Mouse (Mus musculus) forebrain, embryonic 16.5 days (tissue): Measurements from ENCODE around the gene Cpsf4. TPM values are rescaled to one million over a fixed set of nuclear protein-coding genes. Genes with fewer than 3 reads are reported as not detected.
"Not testable (repeated sequence)": the region's sequence is repeated elsewhere in the genome, so short reads cannot be mapped to it uniquely, and the experiment has no call there.

ENCODE experiments used
- ATAC-seq: fragments of 200-750 bp; cut with Nextera tagmentation; 2 replicates; pipeline ENCODE4 v1.8.0; 2017; ENCODE audit warnings: mild to moderate bottlenecking, moderate library complexity
- H3K27ac ChIP-seq: fragments of 300-500 bp; sonication (generic); 2 replicates; pipeline ENCODE4 v1.5.1; 2014; ENCODE audit warnings: low read length, control low read depth
- H3K27me3 ChIP-seq: fragments of 300-500 bp; sonication (generic); replicated peaks from 2 replicates; pipeline ENCODE4 v1.6.1; 2014; ENCODE audit warnings: low read length; ENCODE audit not compliant: control insufficient read depth, insufficient read depth
- H3K36me3 ChIP-seq: fragments of 300-500 bp; sonication (generic); 2 replicates; pipeline ENCODE4 v1.6.1; 2014; ENCODE audit not compliant: control insufficient read depth, insufficient read depth
- H3K4me1 ChIP-seq: fragments of 300-500 bp; sonication (generic); replicated peaks from 2 replicates; pipeline ENCODE4 v1.6.1; 2014; ENCODE audit warnings: low read length; ENCODE audit not compliant: control insufficient read depth, insufficient read depth
- H3K4me2 ChIP-seq: fragments of 300-500 bp; sonication (generic); 2 replicates; pipeline ENCODE4 v1.6.1; 2014; ENCODE audit warnings: mild to moderate bottlenecking, low read length, control low read depth
- H3K4me3 ChIP-seq: fragments of 300-500 bp; sonication (generic); replicated peaks from 2 replicates; pipeline ENCODE4 v1.5.1; 2014; ENCODE audit warnings: mild to moderate bottlenecking, low read length, control low read depth
- H3K9ac ChIP-seq: fragments of 300-500 bp; sonication (generic); replicated peaks from 2 replicates; pipeline ENCODE4 v1.6.1; 2014; ENCODE audit warnings: low read depth, low read length, control low read depth
- H3K9me3 ChIP-seq: fragments of 300-500 bp; sonication (generic); 2 replicates; pipeline ENCODE4 v1.6.1; 2016; ENCODE audit warnings: low read length; ENCODE audit not compliant: control insufficient read depth
- WGBS: fragments of 180-500 bp; shearing (Covaris S2); extraction: QIAGEN DNeasy Blood & Tissue Kit; methylation state at CpG from one replicate; pipeline ENCODE4 v1.1.7; 2014; 5-methylcytosine and 5-hydroxymethylcytosine counted together
- polyA plus RNA-seq: library from polyadenylated mRNA; unstranded; fragments of >200 nt; fragmentation: Nextera tagmentation; extraction: Ambion mirVana; gene quantifications from 2 replicates; pipeline ENCODE4 v1.2.1, GENCODE M21; 2015

Gene Cpsf4
- 59.0 TPM in 2 replicates for polyA plus RNA-seq

DNA sequence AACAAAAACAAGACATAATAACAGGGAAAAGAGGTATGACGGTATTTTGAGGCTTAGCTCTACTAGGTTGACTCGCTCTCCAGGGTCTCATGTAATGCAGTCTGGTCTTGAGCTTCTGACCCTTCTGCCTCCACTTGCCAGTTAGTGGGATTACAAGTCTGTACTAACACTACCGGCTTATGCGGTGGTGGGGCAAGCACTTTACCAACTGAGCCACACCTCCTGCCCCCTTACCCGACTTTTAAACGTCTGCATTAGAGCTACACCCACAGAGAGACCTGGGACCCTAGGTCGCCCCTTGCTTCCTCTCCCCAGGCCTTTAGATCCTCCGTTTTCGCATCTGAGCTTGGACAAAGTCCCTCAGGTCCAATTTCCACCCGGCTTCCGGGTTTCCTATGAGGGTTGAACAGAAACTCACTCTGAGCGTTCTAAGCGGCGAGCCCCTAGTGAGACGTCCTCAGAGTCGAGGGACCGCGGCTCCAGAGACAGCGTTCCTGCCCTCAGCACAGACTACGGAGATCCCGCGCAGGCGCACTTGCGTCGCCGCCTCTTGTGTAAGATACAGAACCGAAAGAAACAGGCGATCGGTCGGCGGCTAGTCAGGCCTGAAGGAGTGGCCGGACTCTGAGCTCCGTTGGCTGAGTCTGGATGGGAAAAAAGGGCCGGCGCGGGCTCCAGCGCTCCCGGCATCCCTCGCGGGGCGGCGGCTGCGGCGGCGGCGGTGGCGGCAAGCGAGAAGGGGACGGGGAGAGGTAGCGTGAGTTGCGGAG, at the start of gene Cpsf4, which contains the start of gene Ptcd1:
Cpsf4 (plus strand) TSS at position 678 of the 770 bp plus-strand sequence.
Ptcd1 (minus strand) TSS at position 573 of the 770 bp plus-strand sequence.
- Histone ChIP-seq H3K4me1 (peaks cover 22% of the 10 kb centered on the region), H3K9me3 (no peaks in the 10 kb centered on the region), H3K36me3 (peaks cover 6% of the 10 kb centered on the region; the same call in 1 of the 2 replicates), H3K4me3 (peak within 1 kb of the TSS; percentile 96), H3K9ac (peak within 1 kb of the TSS; percentile 88), H3K27ac (peak within 1 kb of the TSS; percentile 86), H3K4me2 (peak within 1 kb of the TSS; percentile 97), H3K27me3 (no peaks in the 10 kb centered on the region)
- ATAC-seq = peak; percentile 96
- under 1% methylated on average over 51 of the region's 51 CpGs for WGBS

DNA sequence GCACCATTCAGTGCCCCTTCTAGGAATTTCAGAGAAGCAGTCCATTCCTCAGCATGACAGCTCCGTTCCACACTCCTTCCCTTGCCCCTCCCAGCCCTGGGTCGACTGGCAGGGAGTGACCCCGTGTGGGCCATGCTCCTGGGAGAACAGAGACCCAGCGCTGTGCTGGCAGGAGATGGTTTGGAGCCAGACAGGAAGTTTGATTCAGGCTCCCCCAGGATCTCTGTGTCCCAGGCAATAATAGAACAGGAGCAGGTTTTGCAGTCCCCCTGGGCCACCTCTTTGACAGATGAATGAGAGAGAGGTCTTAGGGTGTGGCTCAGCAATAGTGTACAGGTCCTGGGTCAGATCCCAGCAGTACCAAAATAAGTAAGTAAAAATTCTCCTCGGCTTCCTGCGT, 49.0 kb upstream of the Cpsf4 start:
- Histone ChIP-seq H3K9ac (no peak overlapping the region), H3K9me3 (no peaks in the 10 kb centered on the region), H3K4me2 (no peak overlapping the region), H3K27ac (no peak overlapping the region), H3K4me1 (peaks cover 12% of the 10 kb centered on the region), H3K4me3 (no peak overlapping the region), H3K36me3 (no peaks in the 10 kb centered on the region), H3K27me3 (0 out of 2 replicates have a peak, but pooled peaks cover 4% of the 10 kb centered on the region)
- WGBS = 72% methylated on average over 6 of the region's 6 CpGs
- no peak for ATAC-seq

DNA sequence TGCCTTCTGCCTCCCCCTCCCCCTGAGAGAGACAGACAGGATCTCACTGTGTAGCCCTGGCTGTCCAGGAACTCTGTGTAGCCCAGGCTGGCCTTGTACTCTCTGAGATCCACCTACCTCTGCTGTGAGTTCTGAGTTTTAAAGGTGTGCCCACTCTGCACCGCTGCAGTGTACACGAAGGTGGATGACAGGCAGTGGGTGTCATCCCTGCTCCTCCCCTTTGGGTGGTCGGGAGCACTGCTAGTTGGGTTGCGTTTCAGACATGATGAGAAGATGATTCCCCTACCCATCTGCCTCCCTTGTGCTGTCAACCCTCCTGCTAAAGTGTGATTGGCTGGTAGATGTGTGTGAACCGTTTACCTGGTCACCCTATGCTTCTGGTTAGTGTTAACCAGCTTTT, 48.6 kb upstream of the Cpsf4 start:
- no peak overlapping the region for H3K4me3 ChIP-seq
- H3K4me2 ChIP-seq = no peak overlapping the region
- H3K9ac ChIP-seq = no peak overlapping the region
- H3K9me3 ChIP-seq = no peaks in the 10 kb centered on the region
- WGBS = 93% methylated on average over 5 of the region's 5 CpGs
- no peaks in the 10 kb centered on the region for H3K36me3 ChIP-seq
- H3K4me1 ChIP-seq = peaks cover 12% of the 10 kb centered on the region
- 0 out of 2 replicates have a peak, but pooled peaks cover 2% of the 10 kb centered on the region for H3K27me3 ChIP-seq
- ATAC-seq = no peak
- H3K27ac ChIP-seq = no peak overlapping the region

DNA sequence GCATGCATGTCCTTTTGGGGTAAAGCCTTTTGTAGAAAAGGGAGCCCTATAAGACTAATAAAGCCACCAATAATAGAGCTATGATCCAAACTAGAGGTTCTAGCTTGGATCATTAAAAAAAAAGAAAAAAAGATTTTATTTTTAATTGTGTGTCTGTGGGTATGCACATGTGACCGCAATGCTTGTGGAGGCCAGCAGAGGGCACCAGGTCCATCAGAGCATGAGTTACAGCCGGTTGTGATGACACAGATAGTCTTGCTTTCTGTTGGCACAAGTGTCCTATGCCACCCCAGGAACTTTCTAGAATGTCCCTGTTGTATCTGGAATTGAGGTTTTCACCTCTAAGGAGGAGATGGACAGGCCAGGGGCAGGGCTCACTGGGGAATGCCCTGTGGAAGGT, 47.6 kb upstream of the Cpsf4 start:
- Histone ChIP-seq H3K36me3 (peaks cover 4% of the 10 kb centered on the region; the same call in 1 of the 2 replicates), H3K4me2 (no peak overlapping the region), H3K4me3 (no peak overlapping the region), H3K27ac (no peak overlapping the region), H3K4me1 (peaks cover 6% of the 10 kb centered on the region), H3K27me3 (no peaks in the 10 kb centered on the region), H3K9ac (no peak overlapping the region), H3K9me3 (no peaks in the 10 kb centered on the region)
- 91% methylated on average over 2 of the region's 2 CpGs for WGBS
- ATAC-seq = no peak

DNA sequence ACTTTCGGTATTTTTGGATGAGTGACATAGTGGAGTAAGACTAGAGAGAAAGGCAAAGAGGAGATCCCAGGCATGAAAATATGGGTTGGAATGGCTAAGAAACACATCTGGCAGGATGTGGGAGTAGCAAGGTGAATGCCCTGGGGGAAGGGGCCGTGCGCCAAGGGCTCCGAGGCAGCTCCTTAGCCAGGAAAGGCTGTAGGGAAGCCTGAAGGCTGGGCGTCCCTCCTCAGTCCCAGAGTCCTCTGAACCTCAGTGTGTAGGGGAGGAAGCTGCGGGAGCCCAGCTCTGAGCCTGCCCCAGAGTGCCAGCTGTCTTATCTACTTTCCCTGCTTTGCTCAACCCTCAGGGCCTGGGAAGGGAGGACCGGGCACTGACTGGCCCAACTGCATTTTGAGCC, 46.1 kb upstream of the Cpsf4 start:
- WGBS = 72% methylated on average over 7 of the region's 7 CpGs

DNA sequence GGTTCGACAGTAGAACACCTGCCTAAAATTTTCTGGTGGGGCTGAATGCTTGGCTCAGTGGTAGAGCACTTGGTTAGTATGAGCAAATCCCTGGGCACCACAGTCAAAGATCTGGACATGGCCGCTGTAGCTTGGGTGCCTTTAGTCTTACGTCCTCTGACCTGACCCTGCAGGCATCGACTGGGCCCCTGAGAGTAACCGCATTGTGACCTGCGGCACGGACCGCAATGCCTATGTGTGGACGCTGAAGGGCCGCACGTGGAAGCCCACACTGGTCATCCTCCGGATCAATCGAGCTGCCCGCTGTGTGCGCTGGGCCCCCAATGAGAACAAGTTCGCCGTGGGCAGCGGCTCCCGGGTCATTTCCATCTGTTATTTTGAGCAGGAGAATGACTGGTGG, 43.6 kb upstream of the Cpsf4 start:
- Histone ChIP-seq H3K27ac (no peak overlapping the region), H3K4me1 (no peaks in the 10 kb centered on the region), H3K36me3 (peaks cover 7% of the 10 kb centered on the region), H3K4me2 (no peak overlapping the region), H3K9ac (no peak overlapping the region), H3K27me3 (no peaks in the 10 kb centered on the region), H3K4me3 (no peak overlapping the region), H3K9me3 (no peaks in the 10 kb centered on the region)
- WGBS = 94% methylated on average over 19 of the region's 19 CpGs
- no peak for ATAC-seq

More for the DNA sequence above, 46.1 kb upstream of the Cpsf4 start:
- Histone ChIP-seq H3K4me2 (no peak overlapping the region), H3K27ac (no peak overlapping the region), H3K9me3 (no peaks in the 10 kb centered on the region), H3K4me1 (no peaks in the 10 kb centered on the region), H3K4me3 (no peak overlapping the region), H3K27me3 (no peaks in the 10 kb centered on the region), H3K9ac (no peak overlapping the region), H3K36me3 (peaks cover 4% of the 10 kb centered on the region; the same call in 1 of the 2 replicates)
- ATAC-seq = no peak

DNA sequence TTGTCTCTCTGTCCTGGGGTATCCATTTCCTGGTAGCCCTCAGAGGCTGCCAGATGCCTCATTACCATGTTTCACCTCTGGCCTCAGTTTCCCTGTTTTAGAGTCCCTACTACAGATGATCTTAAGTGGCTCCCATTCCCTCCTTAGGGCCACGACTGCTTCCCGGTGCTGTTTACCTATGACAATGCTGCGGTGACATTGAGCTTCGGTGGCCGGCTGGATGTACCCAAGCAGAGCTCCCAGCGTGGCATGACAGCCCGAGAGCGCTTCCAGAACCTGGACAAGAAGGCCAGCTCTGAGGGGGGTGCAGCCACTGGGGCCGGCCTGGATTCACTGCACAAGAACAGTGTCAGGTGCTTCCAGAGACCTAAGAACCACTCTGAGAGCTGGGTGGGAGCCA, 40.4 kb upstream of the Cpsf4 start:
- ATAC-seq = no peak
- H3K4me2 ChIP-seq = no peak overlapping the region
- no peak overlapping the region for H3K9ac ChIP-seq
- H3K4me3 ChIP-seq = no peak overlapping the region
- H3K36me3 ChIP-seq = peaks cover 36% of the 10 kb centered on the region
- no peak overlapping the region for H3K27ac ChIP-seq
- WGBS = 95% methylated on average over 9 of the region's 9 CpGs
- no peaks in the 10 kb centered on the region for H3K27me3 ChIP-seq
- no peaks in the 10 kb centered on the region for H3K4me1 ChIP-seq
- H3K9me3 ChIP-seq = no peaks in the 10 kb centered on the region

DNA sequence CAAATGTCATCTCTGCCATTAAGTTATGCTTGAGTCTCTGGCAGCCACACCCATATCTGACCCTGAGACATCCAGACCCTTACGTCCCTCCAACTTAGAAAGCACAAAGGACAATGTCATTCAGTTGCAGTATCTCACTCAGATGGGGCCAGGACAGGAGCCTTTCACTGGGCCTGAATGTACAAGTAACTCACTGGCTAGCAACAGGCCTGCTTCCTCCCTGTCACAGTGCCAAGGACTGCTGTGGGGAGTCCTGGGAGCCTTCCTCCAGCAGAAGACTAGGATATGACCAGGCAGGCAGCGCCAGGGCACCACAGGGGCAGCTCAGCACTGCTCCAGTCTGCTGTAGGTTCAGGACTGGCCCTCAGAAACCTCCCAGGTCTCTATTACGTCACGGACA, 37.9 kb upstream of the Cpsf4 start:
- no peaks in the 10 kb centered on the region for H3K9me3 ChIP-seq
- H3K4me1 ChIP-seq = no peaks in the 10 kb centered on the region
- H3K4me2 ChIP-seq = no peak overlapping the region
- no peaks in the 10 kb centered on the region for H3K27me3 ChIP-seq
- ATAC-seq = no peak
- no peak overlapping the region for H3K4me3 ChIP-seq
- H3K9ac ChIP-seq = no peak overlapping the region
- H3K36me3 ChIP-seq = peaks cover 56% of the 10 kb centered on the region
- H3K27ac ChIP-seq = no peak overlapping the region
- WGBS = 99% methylated on average over 4 of the region's 4 CpGs

DNA sequence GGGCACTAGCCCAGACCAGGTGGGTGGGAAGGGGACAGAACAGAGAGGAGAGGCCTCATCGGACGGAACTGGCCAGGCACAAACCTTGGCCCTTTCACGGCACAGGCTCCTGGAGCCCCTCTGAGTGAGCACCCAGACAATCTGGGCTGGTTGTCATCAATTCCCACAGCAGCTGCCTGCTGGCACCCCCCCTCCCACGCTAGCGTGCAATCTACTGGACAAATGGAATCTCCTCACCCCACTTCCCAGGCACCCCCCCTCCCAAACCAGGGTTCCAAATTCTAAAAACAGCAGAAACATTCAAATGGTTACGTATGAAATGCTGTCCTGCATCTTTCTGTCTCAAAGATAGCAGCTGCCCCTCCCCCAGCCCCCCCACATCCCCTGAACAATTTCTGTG, 37.2 kb upstream of the Cpsf4 start:
- H3K27ac ChIP-seq, H3K4me1 ChIP-seq, H3K9me3 ChIP-seq, H3K27me3 ChIP-seq, H3K9ac ChIP-seq, H3K4me2 ChIP-seq, ATAC-seq, H3K4me3 ChIP-seq: not testable (repeated sequence)
- peaks cover 62% of the 10 kb centered on the region for H3K36me3 ChIP-seq
- 97% methylated on average over 6 of the region's 6 CpGs for WGBS
